28 mouse cellular contexts compared by ENCODE assay signal in the genomic region with DNA sequence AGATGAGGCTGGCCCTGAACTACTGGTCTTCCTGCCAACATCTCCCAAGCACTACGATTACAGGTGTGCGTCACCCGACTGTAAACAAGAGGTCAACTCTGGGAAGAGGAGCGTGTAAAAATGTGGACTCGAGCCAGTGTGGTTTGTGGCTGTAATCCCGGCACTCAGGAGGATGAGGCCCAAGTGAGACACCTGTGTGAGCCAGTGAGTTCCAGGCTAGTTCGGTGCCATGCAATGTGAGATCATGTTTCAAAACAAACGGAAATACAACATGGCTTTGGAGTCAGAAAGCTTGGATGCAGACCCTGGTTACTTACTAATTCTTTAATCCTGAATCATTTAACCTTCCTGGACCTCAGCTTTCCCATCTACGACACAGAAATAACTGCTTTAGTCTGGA. TPM values are rescaled to one million over a fixed set of nuclear protein-coding genes. Genes with fewer than 3 reads are reported as not detected.
DNase-seq lines count a peak whose midpoint lies in the region; ATAC-seq and TF ChIP-seq lines count a peak whose summit lies in the region.
"Had no signal": no experiment of that assay in that cellular context is flagged by ENCODE, and none has a peak within 500 bp of the region (broad histone marks: within the 10 kb centered on the region; RNA-seq: fewer than 3 reads in every experiment).

No protein-coding gene starts in this region.

- TF ChIP-seq CTCF in liver, postnatal 0 days (IDR thresholded peaks at IDR 0.05; ENCODE audit: low read depth): no peak
- no peak for TF ChIP-seq CTCF in Patski (IDR thresholded peaks at IDR 0.05)

- no peak overlapping the region for H3K4me3 ChIP-seq in embryonic facial prominence, embryonic 14.5 days (ENCODE audit: low read depth, low read length)
- no peak overlapping the region for H3K4me3 ChIP-seq in embryonic facial prominence, embryonic 10.5 days
- H3K4me3 ChIP-seq in liver, postnatal 0 days (ENCODE audit: low read depth, low read length): no peak overlapping the region
- no peak overlapping the region for H3K4me3 ChIP-seq in liver, embryonic 12.5 days
- H3K4me3 ChIP-seq in forebrain, embryonic 10.5 days: no peak overlapping the region
- H3K4me3 ChIP-seq: embryonic facial prominence, embryonic 15.5 days; heart, embryonic 12.5 days; heart, embryonic 15.5 days; hindbrain, embryonic 10.5 days; hindbrain, embryonic 13.5 days; intestine, embryonic 15.5 days had no signal

- CTCF ChIA-PET in Patski (lab: Charles Lee): interaction anchor here (1.0 to 1.9 kb wide), 4 partner anchors 9 to 57 kb away, joined by 3 to 5 read pairs (median 4); no protein-coding TSS in a partner anchor

- POLR2A ChIA-PET in Patski (lab: Charles Lee): interaction anchor here (0.9 to 1.9 kb wide), 2 partner anchors 16 to 22 kb away, joined by 4 to 6 read pairs; no protein-coding TSS in a partner anchor

- in situ Hi-C loops in Patski (cut with MboI; ENCODE audit: low pct_unique_long_range_greater_than_20kb): no loop called here

- no peaks in the 10 kb centered on the region for H3K36me3 ChIP-seq in embryonic facial prominence, embryonic 14.5 days (ENCODE audit: control insufficient read depth, insufficient read depth, low read length)
- H3K36me3 ChIP-seq in embryonic facial prominence, embryonic 10.5 days (replicated peaks): 0 out of 2 replicates have a peak, but pooled peaks cover 3% of the 10 kb centered on the region
- H3K36me3 ChIP-seq in liver, postnatal 0 days (replicated peaks; ENCODE audit: insufficient read depth, low read length): no peaks in the 10 kb centered on the region
- H3K36me3 ChIP-seq in liver, embryonic 12.5 days: no peaks in the 10 kb centered on the region
- no peaks in the 10 kb centered on the region for H3K36me3 ChIP-seq in forebrain, embryonic 10.5 days (replicated peaks)
- H3K36me3 ChIP-seq: embryonic facial prominence, embryonic 15.5 days; heart, embryonic 12.5 days; heart, embryonic 15.5 days; hindbrain, embryonic 10.5 days; hindbrain, embryonic 13.5 days; intestine, embryonic 15.5 days had no signal

- no peak overlapping the region for H3K27ac ChIP-seq in embryonic facial prominence, embryonic 14.5 days (replicated peaks; ENCODE audit: low read depth, low read length)
- H3K27ac ChIP-seq in embryonic facial prominence, embryonic 10.5 days (replicated peaks): no peak overlapping the region
- no peak overlapping the region for H3K27ac ChIP-seq in liver, postnatal 0 days (ENCODE audit: low read depth)
- H3K27ac ChIP-seq in liver, embryonic 12.5 days: no peak overlapping the region
- no peak overlapping the region for H3K27ac ChIP-seq in forebrain, embryonic 10.5 days
- H3K27ac ChIP-seq: embryonic facial prominence, embryonic 15.5 days; heart, embryonic 15.5 days; hindbrain, embryonic 10.5 days; hindbrain, embryonic 13.5 days; intestine, embryonic 15.5 days had no signal

- H3K27me3 ChIP-seq in embryonic facial prominence, embryonic 14.5 days (replicated peaks; ENCODE audit: control insufficient read depth, insufficient read depth, low read length): no peaks in the 10 kb centered on the region
- no peaks in the 10 kb centered on the region for H3K27me3 ChIP-seq in embryonic facial prominence, embryonic 10.5 days (replicated peaks; ENCODE audit: low read depth, poor library complexity, severe bottlenecking)
- H3K27me3 ChIP-seq in liver, postnatal 0 days (ENCODE audit: insufficient read depth, low read length): no peaks in the 10 kb centered on the region
- no peaks in the 10 kb centered on the region for H3K27me3 ChIP-seq in liver, embryonic 12.5 days (replicated peaks)
- H3K27me3 ChIP-seq in Patski: no peaks in the 10 kb centered on the region
- H3K27me3 ChIP-seq in forebrain, embryonic 10.5 days (ENCODE audit: poor library complexity, severe bottlenecking): no peaks in the 10 kb centered on the region
- H3K27me3 ChIP-seq: embryonic facial prominence, embryonic 15.5 days; heart, embryonic 12.5 days; heart, embryonic 15.5 days; hindbrain, embryonic 13.5 days; intestine, embryonic 15.5 days had no signal

- H3K4me2 ChIP-seq in embryonic facial prominence, embryonic 14.5 days (ENCODE audit: low read depth, low read length): no peak overlapping the region
- no peak overlapping the region for H3K4me2 ChIP-seq in liver, postnatal 0 days (ENCODE audit: low read depth, low read length)
- no peak overlapping the region for H3K4me2 ChIP-seq in liver, embryonic 12.5 days
- H3K4me2 ChIP-seq: embryonic facial prominence, embryonic 15.5 days; heart, embryonic 12.5 days; heart, embryonic 15.5 days; hindbrain, embryonic 13.5 days; intestine, embryonic 15.5 days had no signal

- H3K9ac ChIP-seq in embryonic facial prominence, embryonic 14.5 days (ENCODE audit: low read depth, low read length): no peak overlapping the region
- no peak overlapping the region for H3K9ac ChIP-seq in liver, postnatal 0 days (replicated peaks)
- no peak overlapping the region for H3K9ac ChIP-seq in liver, embryonic 12.5 days
- H3K9ac ChIP-seq: embryonic facial prominence, embryonic 15.5 days; forebrain, postnatal 0 days; heart, embryonic 12.5 days; heart, embryonic 15.5 days; hindbrain, embryonic 13.5 days; intestine, embryonic 15.5 days had no signal

- H3K9me3 ChIP-seq in embryonic facial prominence, embryonic 14.5 days (ENCODE audit: control insufficient read depth, low read length): no peaks in the 10 kb centered on the region
- H3K9me3 ChIP-seq in embryonic facial prominence, embryonic 10.5 days: no peaks in the 10 kb centered on the region
- H3K9me3 ChIP-seq in liver, postnatal 0 days (ENCODE audit: low read length): no peaks in the 10 kb centered on the region
- H3K9me3 ChIP-seq in liver, embryonic 12.5 days (replicated peaks): no peaks in the 10 kb centered on the region
- no peaks in the 10 kb centered on the region for H3K9me3 ChIP-seq in forebrain, embryonic 10.5 days
- H3K9me3 ChIP-seq: embryonic facial prominence, embryonic 15.5 days; heart, embryonic 12.5 days; heart, embryonic 15.5 days; hindbrain, embryonic 10.5 days; hindbrain, embryonic 13.5 days; intestine, embryonic 15.5 days had no signal

- ATAC-seq in embryonic facial prominence, embryonic 14.5 days (ENCODE audit: low read depth): peak; percentile 50; the same call in 1 of the 2 replicates
- 0 out of 2 replicates have a peak, but pooled peaks have one; percentile 29 for ATAC-seq in liver, postnatal 0 days
- no peak for ATAC-seq in liver, embryonic 12.5 days
- peak; percentile 56 for ATAC-seq in Patski
- ATAC-seq: forebrain, embryonic 14.5 days; forebrain, postnatal 0 days; hindbrain, embryonic 16.5 days; intestine, embryonic 15.5 days had no signal

- 63% methylated on average over 9 of the region's 9 CpGs for WGBS in embryonic facial prominence, embryonic 14.5 days
- 82% methylated on average over 9 of the region's 9 CpGs for WGBS in embryonic facial prominence, embryonic 10.5 days
- WGBS in liver, postnatal 0 days (ENCODE audit: insufficient replicate concordance): 69% methylated on average over 9 of the region's 9 CpGs
- WGBS in liver, embryonic 12.5 days (ENCODE audit: insufficient replicate concordance): 75% methylated on average over 9 of the region's 9 CpGs
- WGBS in forebrain, embryonic 10.5 days: 89% methylated on average over 9 of the region's 9 CpGs

- H3K4me1 ChIP-seq in embryonic facial prominence, embryonic 14.5 days (ENCODE audit: control insufficient read depth, insufficient read depth, low read length): 0 out of 2 replicates have a peak, but pooled peaks cover 8% of the 10 kb centered on the region
- peaks cover 25% of the 10 kb centered on the region for H3K4me1 ChIP-seq in embryonic facial prominence, embryonic 10.5 days
- H3K4me1 ChIP-seq in liver, postnatal 0 days (ENCODE audit: insufficient read depth): no peaks in the 10 kb centered on the region
- no peaks in the 10 kb centered on the region for H3K4me1 ChIP-seq in liver, embryonic 12.5 days
- H3K4me1 ChIP-seq in forebrain, embryonic 10.5 days: peaks cover 13% of the 10 kb centered on the region

- DNase-seq in embryonic facial prominence, embryonic 14.5 days (ENCODE audit: low spot score): no peak
- no peak for DNase-seq in embryonic facial prominence, embryonic 10.5 days (ENCODE audit: low spot score)
- no peak for DNase-seq in liver, postnatal 0 days
- peak; percentile 85 for DNase-seq in Patski (ENCODE audit: low read depth, low spot score)
- no peak for DNase-seq in spleen, adult 12 weeks (ENCODE audit: low spot score)
- DNase-seq in lung, postnatal 4 days: no peak
- DNase-seq in forebrain, embryonic 10.5 days (ENCODE audit: extremely low spot score, low spot score): no peak
- DNase-seq: adrenal gland, adult 2 months; adrenal gland, postnatal 14 days; cerebellum, adult 11 months; cerebellum, adult 8-10 months; cerebellum, postnatal 10 days; cerebellum, postnatal 36 days; embryo, embryonic 11 days; forebrain, postnatal 0 days; gastrocnemius, postnatal 36 days; heart, postnatal 10 days; heart, postnatal 36 days; kidney, adult 11 months had no signal

- no peak for TF ChIP-seq EP300 in liver, postnatal 0 days (IDR thresholded peaks at IDR 0.05; ENCODE audit: low read depth)

RNA-seq across cellular contexts. Expression of a gene that starts 11.3 kb away (rescaled TPM):
- 18.5 and 21.5 TPM in 2 replicates for polyA plus RNA-seq in embryonic facial prominence, embryonic 14.5 days (2014; fragmentation: Nextera tagmentation; extraction: Ambion mirVana)
- polyA plus RNA-seq in embryonic facial prominence, embryonic 10.5 days (2016; fragmentation: Nextera tagmentation; extraction: Ambion mirVana): 24.4 and 25.6 TPM in 2 replicates
- polyA plus RNA-seq in liver, postnatal 0 days (2015; fragmentation: Nextera tagmentation; extraction: Ambion mirVana): 2.2 and 2.4 TPM in 2 replicates
- polyA plus RNA-seq in liver, embryonic 12.5 days (2016; fragmentation: Nextera tagmentation; extraction: Ambion mirVana): 7.4 and 8.6 TPM in 2 replicates
- polyA plus RNA-seq in Patski (2021): 99.2 TPM
- polyA plus RNA-seq in forebrain, embryonic 10.5 days (2016; fragmentation: Nextera tagmentation; extraction: Ambion mirVana): 14.3 and 16.9 TPM in 2 replicates

RNA-seq across cellular contexts. Expression of a gene that starts 33.7 kb away (rescaled TPM):
- polyA plus RNA-seq in embryonic facial prominence, embryonic 14.5 days (2014; fragmentation: Nextera tagmentation; extraction: Ambion mirVana): 300 and 310 TPM in 2 replicates
- 262 and 273 TPM in 2 replicates for polyA plus RNA-seq in embryonic facial prominence, embryonic 10.5 days (2016; fragmentation: Nextera tagmentation; extraction: Ambion mirVana)
- 566 and 586 TPM in 2 replicates for polyA plus RNA-seq in liver, postnatal 0 days (2015; fragmentation: Nextera tagmentation; extraction: Ambion mirVana)
- polyA plus RNA-seq in liver, embryonic 12.5 days (2016; fragmentation: Nextera tagmentation; extraction: Ambion mirVana): 199 and 201 TPM in 2 replicates
- 509 TPM for polyA plus RNA-seq in Patski (2021)
- polyA plus RNA-seq in forebrain, embryonic 10.5 days (2016; fragmentation: Nextera tagmentation; extraction: Ambion mirVana): 267 and 272 TPM in 2 replicates
